8 mouse cellular contexts compared by ENCODE assay signal in genomic region chr2:120076076-120076705, GRCm38 (mm10). TPM values are rescaled to one million over a fixed set of nuclear protein-coding genes. Genes with fewer than 3 reads are reported as not detected.
DNase-seq lines count a peak whose midpoint lies in the region; ATAC-seq and TF ChIP-seq lines count a peak whose summit lies in the region.

No protein-coding gene starts in this region.

- no peak overlapping the region for H3K27ac ChIP-seq in ES-E14 (ENCODE audit: insufficient read depth, low read depth, low read length, poor library complexity, severe bottlenecking)
- H3K27ac ChIP-seq in forebrain, embryonic 13.5 days: no peak overlapping the region
- no peak overlapping the region for H3K27ac ChIP-seq in hindbrain, embryonic 16.5 days (ENCODE audit: low read depth, low read length)
- H3K27ac ChIP-seq in limb, embryonic 10.5 days: no peak overlapping the region
- H3K27ac ChIP-seq in small intestine, adult 2 months (ENCODE audit: insufficient read depth, low read depth, low read length): no peak overlapping the region

- peak overlapping the region; percentile 17; the same call in 1 of the 2 replicates for H3K9ac ChIP-seq in ES-E14 (ENCODE audit: insufficient read depth, low read depth, low read length, poor library complexity, severe bottlenecking)
- H3K9ac ChIP-seq in forebrain, embryonic 13.5 days: peak overlapping the region; percentile 5
- peak overlapping the region; percentile 53 for H3K9ac ChIP-seq in hindbrain, embryonic 16.5 days (ENCODE audit: low read depth, low read length)

- H3K9me3 ChIP-seq in ES-E14 (ENCODE audit: control insufficient read depth, insufficient read depth, low read depth, low read length): no peaks in the 10 kb centered on the region
- H3K9me3 ChIP-seq in forebrain, embryonic 13.5 days (replicated peaks): no peaks in the 10 kb centered on the region
- H3K9me3 ChIP-seq in hindbrain, embryonic 16.5 days (ENCODE audit: control insufficient read depth, low read length): no peaks in the 10 kb centered on the region
- no peaks in the 10 kb centered on the region for H3K9me3 ChIP-seq in limb, embryonic 10.5 days (replicated peaks)

- in situ Hi-C loops in ES-E14 (cut with MboI; ENCODE audit: low sequenced_read_pairs in 2 of 2, unreplicated experiment in 2 of 2): no loop called here

- no peak for TF ChIP-seq POLR2A in small intestine, adult 2 months (IDR thresholded peaks at IDR 0.05; ENCODE audit: low read depth, low read length)

- peak; percentile 67 for ATAC-seq in cerebellum, adult (ENCODE audit: insufficient number of reproducible peaks, low FRiP score, low TSS enrichment)
- peak; percentile 70 for ATAC-seq in forebrain, embryonic 13.5 days
- peak; percentile 87 for ATAC-seq in hindbrain, embryonic 16.5 days
- ATAC-seq in megakaryocyte-erythroid progenitor cell, adult 5-6 weeks (replicated peaks; ENCODE audit: low FRiP score, low TSS enrichment, poor library complexity, severe bottlenecking): peak; percentile 84

- peaks cover 0 to 2% of the 10 kb centered on the region in 2 experiments; a peak in 1 of 4 replicates for H3K4me1 ChIP-seq in ES-E14 (ENCODE audit: control insufficient read depth in 2 of 2, insufficient read depth in 2 of 2, low read length in 2 of 2, poor library complexity in 1 of 2)
- H3K4me1 ChIP-seq in forebrain, embryonic 13.5 days: peaks cover 9% of the 10 kb centered on the region; the same call in 1 of the 2 replicates
- H3K4me1 ChIP-seq in hindbrain, embryonic 16.5 days (ENCODE audit: control insufficient read depth, insufficient read depth, low read depth, low read length): peaks cover 11% of the 10 kb centered on the region
- peaks cover 15% of the 10 kb centered on the region for H3K4me1 ChIP-seq in limb, embryonic 10.5 days
- H3K4me1 ChIP-seq in small intestine, adult 2 months (ENCODE audit: control insufficient read depth, insufficient read depth, insufficient read length, low read length): peaks cover 4% of the 10 kb centered on the region

- H3K4me3 ChIP-seq in ES-E14 (ENCODE audit: insufficient read depth in 1 of 2, low read depth in 1 of 2, low read length in 2 of 2, poor library complexity in 1 of 2, severe bottlenecking in 1 of 2): peak overlapping the region; percentile 50 to 61
- H3K4me3 ChIP-seq in forebrain, embryonic 13.5 days: peak overlapping the region; percentile 32
- peak overlapping the region; percentile 46 for H3K4me3 ChIP-seq in hindbrain, embryonic 16.5 days (ENCODE audit: low read length)
- peak overlapping the region; percentile 47 for H3K4me3 ChIP-seq in limb, embryonic 10.5 days
- H3K4me3 ChIP-seq in small intestine, adult 2 months (ENCODE audit: low read depth, low read length): peak overlapping the region; percentile 55

- H3K36me3 ChIP-seq in ES-E14 (ENCODE audit: control insufficient read depth, insufficient read depth, low read length, poor library complexity, severe bottlenecking): no peaks in the 10 kb centered on the region
- H3K36me3 ChIP-seq in forebrain, embryonic 13.5 days (ENCODE audit: poor library complexity, severe bottlenecking): no peaks in the 10 kb centered on the region
- no peaks in the 10 kb centered on the region for H3K36me3 ChIP-seq in hindbrain, embryonic 16.5 days (ENCODE audit: control insufficient read depth, insufficient read depth, low read length)
- no peaks in the 10 kb centered on the region for H3K36me3 ChIP-seq in limb, embryonic 10.5 days
- H3K36me3 ChIP-seq in small intestine, adult 2 months (ENCODE audit: control insufficient read depth, insufficient read depth, low read length): no peaks in the 10 kb centered on the region

- peak; percentile 56; the same call in 1 of the 2 replicates for TF ChIP-seq CTCF in small intestine, adult 2 months (IDR thresholded peaks at IDR 0.05; ENCODE audit: extremely low read depth, insufficient read length, insufficient replicate concordance, low read depth, low read length)

- DNase-seq in ES-E14 (ENCODE audit: low read depth, low spot score) (peak; percentile 59), adipocyte (ENCODE audit: low spot score) (no peak)
- peak; percentile 73 for DNase-seq in limb, embryonic 10.5 days (ENCODE audit: low spot score)

- WGBS in forebrain, embryonic 13.5 days: 1% methylated on average over 36 of the region's 36 CpGs
- 2% methylated on average over 36 of the region's 36 CpGs for WGBS in hindbrain, embryonic 16.5 days
- WGBS in limb, embryonic 10.5 days: 3% methylated on average over 36 of the region's 36 CpGs
- WGBS in small intestine, adult 2 months: 3% methylated on average over 36 of the region's 36 CpGs

- H3K27me3 ChIP-seq in forebrain, embryonic 13.5 days: peaks cover 30% of the 10 kb centered on the region
- H3K27me3 ChIP-seq in hindbrain, embryonic 16.5 days (replicated peaks; ENCODE audit: control insufficient read depth, insufficient read depth, low read length): peaks cover 13% of the 10 kb centered on the region
- peaks cover 51% of the 10 kb centered on the region for H3K27me3 ChIP-seq in limb, embryonic 10.5 days (ENCODE audit: low read depth, poor library complexity, severe bottlenecking)
- peaks cover 3% of the 10 kb centered on the region; the same call in 1 of the 2 replicates for H3K27me3 ChIP-seq in small intestine, adult 2 months (ENCODE audit: control insufficient read depth, insufficient read depth, low read length)

- peak overlapping the region; percentile 65 for H3K4me2 ChIP-seq in forebrain, embryonic 13.5 days
- peak overlapping the region; percentile 67 for H3K4me2 ChIP-seq in hindbrain, embryonic 16.5 days (ENCODE audit: low read length)

TF ChIP-seq in ES-E14, 5 proteins besides CTCF, POLR2A, EP300 and RAD21:
- TF ChIP-seq HCFC1 (IDR thresholded peaks at IDR 0.05; ENCODE audit: borderline replicate concordance, insufficient read depth, low read length) (no peak), ZC3H11A (IDR thresholded peaks at IDR 0.05; ENCODE audit: borderline replicate concordance, low read depth, low read length) (peak; percentile 41; the same call in 1 of the 2 replicates)

RNA-seq across cellular contexts. Expression of gene Pla2g4b, which starts 43.0 kb away (rescaled TPM):
- total RNA-seq in ES-E14 (2012; rRNA removed): 2.7 and 6.3 TPM in 2 replicates
- polyA plus RNA-seq in forebrain, embryonic 13.5 days (2015; fragmentation: Nextera tagmentation; extraction: Ambion mirVana): 1.5 and 1.9 TPM in 2 replicates
- polyA plus RNA-seq in hindbrain, embryonic 16.5 days (2015; fragmentation: Nextera tagmentation; extraction: Ambion mirVana): 1.9 and 4.0 TPM in 2 replicates
- 1.4 and 3.9 TPM in 2 replicates for polyA plus RNA-seq in limb, embryonic 10.5 days (2016; fragmentation: Nextera tagmentation; extraction: Ambion mirVana)
- 8.0 and 10.7 TPM in 2 replicates for total RNA-seq in megakaryocyte-erythroid progenitor cell, adult 5-6 weeks (2014; fragmentation: Nextera tagmentation)
- total RNA-seq in megakaryocyte-erythroid progenitor cell, adult 5-6 weeks (2017): 1.5 and 4.7 TPM in 2 replicates
- 0.74 and 3.3 TPM in 2 replicates for polyA plus RNA-seq in small intestine, adult 2 months (2012; rRNA removed)

RNA-seq across cellular contexts. Expression of gene Gm28042, which starts 48.9 kb away (rescaled TPM):
- total RNA-seq in ES-E14 (2012; rRNA removed): 2.9 and 7.3 TPM in 2 replicates
- 4.8 and 6.2 TPM in 2 replicates for polyA plus RNA-seq in forebrain, embryonic 13.5 days (2015; fragmentation: Nextera tagmentation; extraction: Ambion mirVana)
- 3.7 and 5.3 TPM in 2 replicates for polyA plus RNA-seq in hindbrain, embryonic 16.5 days (2015; fragmentation: Nextera tagmentation; extraction: Ambion mirVana)
- polyA plus RNA-seq in limb, embryonic 10.5 days (2016; fragmentation: Nextera tagmentation; extraction: Ambion mirVana): 3.6 and 4.3 TPM in 2 replicates
- 1.3 and 3.8 TPM in 2 replicates for total RNA-seq in megakaryocyte-erythroid progenitor cell, adult 5-6 weeks (2014; fragmentation: Nextera tagmentation)
- total RNA-seq in megakaryocyte-erythroid progenitor cell, adult 5-6 weeks (2017): 0.30 TPM in 1 of 2 replicates, not detected in the other
- 1.1 and 2.8 TPM in 2 replicates for polyA plus RNA-seq in small intestine, adult 2 months (2012; rRNA removed)

RNA-seq across cellular contexts. Expression of gene Jmjd7, which starts 48.9 kb away (rescaled TPM):
- 7.2 and 12.6 TPM in 2 replicates for total RNA-seq in ES-E14 (2012; rRNA removed)
- polyA plus RNA-seq in forebrain, embryonic 13.5 days (2015; fragmentation: Nextera tagmentation; extraction: Ambion mirVana): 19.8 and 22.4 TPM in 2 replicates
- 17.0 and 17.7 TPM in 2 replicates for polyA plus RNA-seq in hindbrain, embryonic 16.5 days (2015; fragmentation: Nextera tagmentation; extraction: Ambion mirVana)
- polyA plus RNA-seq in limb, embryonic 10.5 days (2016; fragmentation: Nextera tagmentation; extraction: Ambion mirVana): 19.8 and 25.1 TPM in 2 replicates
- total RNA-seq in megakaryocyte-erythroid progenitor cell, adult 5-6 weeks (2014; fragmentation: Nextera tagmentation): 11.9 and 30.3 TPM in 2 replicates
- total RNA-seq in megakaryocyte-erythroid progenitor cell, adult 5-6 weeks (2017): 4.2 and 15.8 TPM in 2 replicates
- 1.3 and 6.8 TPM in 2 replicates for polyA plus RNA-seq in small intestine, adult 2 months (2012; rRNA removed)
